Mouse (Mus musculus) stomach, postnatal 0 days (tissue): ENCODE measurements around the gene Ces1f. TPM values are rescaled to one million over a fixed set of nuclear protein-coding genes. Genes with fewer than 3 reads are reported as not detected.

Experiments used
- ATAC-seq: fragments of 200-750 bp; cut with Nextera tagmentation; 2 replicates; pipeline ENCODE4 v1.8.0; 2017; ENCODE audit not compliant: low FRiP score, low TSS enrichment
- DNase-seq: peaks from one replicate; pipeline ENCODE4 v3.0.0-alpha.2; 2016; ENCODE audit warnings: low spot score
- H3K27ac ChIP-seq: fragments of 300-500 bp; sonication (generic); replicated peaks from 2 replicates; pipeline ENCODE4 v1.5.1; 2014; ENCODE audit warnings: mild to moderate bottlenecking, control low read depth
- H3K27me3 ChIP-seq: fragments of 300-500 bp; sonication (generic); 2 replicates; pipeline ENCODE4 v1.6.1; 2014; ENCODE audit warnings: low read length; ENCODE audit not compliant: control insufficient read depth, insufficient read depth
- H3K36me3 ChIP-seq: fragments of 300-500 bp; sonication (generic); 2 replicates; pipeline ENCODE4 v1.6.1; 2014; ENCODE audit warnings: low read length, mixed read lengths; ENCODE audit not compliant: control insufficient read depth, insufficient read depth
- H3K4me1 ChIP-seq: fragments of 300-500 bp; sonication (generic); replicated peaks from 2 replicates; pipeline ENCODE4 v1.6.1; 2014; ENCODE audit warnings: antibody characterized with exemption; ENCODE audit not compliant: control insufficient read depth, insufficient read depth
- H3K4me2 ChIP-seq: fragments of 300-500 bp; sonication (generic); replicated peaks from 2 replicates; pipeline ENCODE4 v1.6.1; 2014; ENCODE audit warnings: low read depth, mild to moderate bottlenecking, control low read depth, moderate library complexity
- H3K4me3 ChIP-seq: fragments of 300-500 bp; sonication (generic); 2 replicates; pipeline ENCODE4 v1.5.1; 2014; ENCODE audit warnings: low read depth, low read length, control low read depth
- H3K9ac ChIP-seq: fragments of 300-500 bp; sonication (generic); 2 replicates; pipeline ENCODE4 v1.6.1; 2014; ENCODE audit warnings: mild to moderate bottlenecking, low read length, control low read depth, mixed read lengths
- H3K9me3 ChIP-seq: fragments of 300-500 bp; sonication (generic); 2 replicates; pipeline ENCODE4 v1.6.1; 2016; ENCODE audit warnings: low read length; ENCODE audit not compliant: control insufficient read depth
- CTCF ChIP-seq: IDR thresholded peaks from 2 replicates; pipeline ENCODE4 v1.5.1; 2016; ENCODE audit warnings: antibody characterized with exemption, low read depth, mild to moderate bottlenecking, moderate library complexity
- EP300 ChIP-seq: optimal IDR thresholded peaks from 2 replicates; pipeline ENCODE3; 2016; ENCODE audit warnings: antibody characterized with exemption
- WGBS: fragments of 180-500 bp; shearing (Covaris S2); extraction: QIAGEN DNeasy Blood & Tissue Kit; methylation state at CpG from one replicate; pipeline ENCODE4 v1.1.7; 2014; 5-methylcytosine and 5-hydroxymethylcytosine counted together
- polyA plus RNA-seq: library from polyadenylated mRNA; unstranded; fragments of >200 nt; fragmentation: Nextera tagmentation; extraction: Ambion mirVana; gene quantifications from 2 replicates; pipeline ENCODE4 v1.2.1, GENCODE M21; 2015

The Ces1f gene
- polyA plus RNA-seq, 1 experiment from 2014 or later: 0.16 TPM

- Histone ChIP-seq H3K4me1 (no peaks in the 10 kb centered on the region), H3K27me3 (no peaks in the 10 kb centered on the region), H3K9me3 (no peaks in the 10 kb centered on the region), H3K4me3 (no peak overlapping the region), H3K4me2 (no peak overlapping the region), H3K36me3 (no peaks in the 10 kb centered on the region), H3K9ac (no peak overlapping the region), H3K27ac (no peak overlapping the region)
- 75% methylated on average over 4 of the region's 4 CpGs for WGBS
- DNase-seq (no peak), ATAC-seq (no peak)
- TF ChIP-seq EP300 (no peak), CTCF (no peak)
Observed at GRCm38 (mm10) chr8:93278176-93278805, 1.3 kb downstream of the Ces1f start.

GRCm38 (mm10) chr8:93274609-93275008 is 4.9 kb downstream of the Ces1f start:
- Histone ChIP-seq H3K27ac (no peak overlapping the region), H3K27me3 (no peaks in the 10 kb centered on the region), H3K4me2 (no peak overlapping the region), H3K9ac (no peak overlapping the region), H3K4me3 (no peak overlapping the region), H3K9me3 (no peaks in the 10 kb centered on the region), H3K4me1 (no peaks in the 10 kb centered on the region), H3K36me3 (no peaks in the 10 kb centered on the region)
- no peak for ATAC-seq
- TF ChIP-seq EP300 (no peak), CTCF (no peak)
- no peak for DNase-seq
- WGBS: 69% methylated on average over 4 of the region's 4 CpGs

- Histone ChIP-seq H3K9me3 (no peaks in the 10 kb centered on the region), H3K27me3 (no peaks in the 10 kb centered on the region), H3K4me1 (no peaks in the 10 kb centered on the region), H3K9ac (no peak overlapping the region), H3K4me2 (no peak overlapping the region), H3K36me3 (no peaks in the 10 kb centered on the region), H3K4me3 (no peak overlapping the region), H3K27ac (no peak overlapping the region)
- TF ChIP-seq CTCF (no peak), EP300 (no peak)
- DNase-seq (no peak), ATAC-seq (no peak; the same call in 1 of the 2 replicates)
- WGBS: 90% methylated on average over 3 of the region's 3 CpGs
Observed at GRCm38 (mm10) chr8:93273321-93273720, 6.2 kb downstream of the Ces1f start.

- Histone ChIP-seq H3K36me3 (no peaks in the 10 kb centered on the region), H3K9ac (no peak overlapping the region), H3K9me3 (no peaks in the 10 kb centered on the region), H3K4me3 (no peak overlapping the region), H3K4me2 (no peak overlapping the region), H3K4me1 (no peaks in the 10 kb centered on the region), H3K27me3 (no peaks in the 10 kb centered on the region), H3K27ac (no peak overlapping the region)
- no peak for DNase-seq
- WGBS: 53% methylated on average over 4 of the region's 4 CpGs
- no peak for TF ChIP-seq EP300
- TF ChIP-seq CTCF: no peak
- no peak for ATAC-seq
Observed at GRCm38 (mm10) chr8:93272686-93273085, 6.9 kb downstream of the Ces1f start.

GRCm38 (mm10) chr8:93261436-93261835 is 18.1 kb downstream of the Ces1f start:
- WGBS: 52% methylated on average over 2 of the region's 2 CpGs
- no peaks in the 10 kb centered on the region for H3K4me1 ChIP-seq
- no peaks in the 10 kb centered on the region for H3K27me3 ChIP-seq
- H3K36me3 ChIP-seq: no peaks in the 10 kb centered on the region
- H3K4me2 ChIP-seq: no peak overlapping the region
- no peak for TF ChIP-seq EP300
- no peak for TF ChIP-seq CTCF
- ATAC-seq (no peak), DNase-seq (no peak)
- no peak overlapping the region for H3K4me3 ChIP-seq
- H3K9me3 ChIP-seq: no peaks in the 10 kb centered on the region
- no peak overlapping the region for H3K9ac ChIP-seq
- H3K27ac ChIP-seq: no peak overlapping the region

- Histone ChIP-seq H3K9ac (no peak overlapping the region), H3K9me3 (no peaks in the 10 kb centered on the region), H3K4me1 (no peaks in the 10 kb centered on the region), H3K27ac (no peak overlapping the region), H3K36me3 (no peaks in the 10 kb centered on the region), H3K4me3 (no peak overlapping the region), H3K4me2 (no peak overlapping the region), H3K27me3 (no peaks in the 10 kb centered on the region)
- ATAC-seq (no peak), DNase-seq (no peak)
- TF ChIP-seq EP300 (no peak), CTCF (no peak)
- WGBS: 84% methylated on average over 1 of the region's 1 CpGs
Observed at GRCm38 (mm10) chr8:93252400-93252925, 27.1 kb downstream of the Ces1f start.
